Mouse (Mus musculus) G1E (cell line): ENCODE data around the gene Maco1. TPM values are rescaled to one million over a fixed set of nuclear protein-coding genes. Genes with fewer than 3 reads are reported as not detected.
A peak's percentile ranks its signal among the peaks of the same experiment; 100 is the strongest.
"Not testable (repeated sequence)": the region's sequence is repeated elsewhere in the genome, so short reads cannot be mapped to it uniquely, and the experiment has no call there.

Source experiments
- ATAC-seq: 2 replicates; pipeline ENCODE4 v1.8.0; 2016; ENCODE audit warnings: mild to moderate bottlenecking; ENCODE audit not compliant: insufficient number of reproducible peaks, poor library complexity, low FRiP score, severe bottlenecking; ENCODE audit errors: extremely low read depth
- DNase-seq: peaks from one replicate; pipeline ENCODE4 v3.0.0; 2012; ENCODE audit warnings: low spot score
- H3K27me3 ChIP-seq: 2 replicates; pipeline ENCODE4 v1.6.1; 2012; ENCODE audit warnings: mild to moderate bottlenecking, low read length, inconsistent platforms; ENCODE audit not compliant: insufficient read depth
- H3K36me3 ChIP-seq: replicated peaks from 2 replicates; pipeline ENCODE3; 2012; ENCODE audit warnings: mild to moderate bottlenecking, inconsistent platforms
- H3K4me1 ChIP-seq: 2 replicates; pipeline ENCODE4 v1.6.1; 2012; ENCODE audit warnings: low read depth, low read length, inconsistent platforms, mixed read lengths; ENCODE audit not compliant: insufficient read depth
- H3K4me3 ChIP-seq: 2 replicates; pipeline ENCODE4 v1.5.1; 2012; ENCODE audit warnings: low read depth, mild to moderate bottlenecking, inconsistent platforms, low read length, moderate library complexity, mixed read lengths
- H3K9me3 ChIP-seq: replicated peaks from 2 replicates; pipeline ENCODE4 v1.6.1; 2012; ENCODE audit warnings: inconsistent platforms
- CTCF ChIP-seq: IDR thresholded peaks from 2 replicates; pipeline ENCODE4 v1.5.1; 2012; ENCODE audit warnings: low read depth, low read length, inconsistent platforms, mixed read lengths
- GATA1 ChIP-seq: IDR thresholded peaks from 2 replicates; pipeline ENCODE4 v1.6.1; 2012; ENCODE audit warnings: borderline replicate concordance, low read length, inconsistent platforms, mixed read lengths
- GATA2 ChIP-seq: IDR thresholded peaks from 2 replicates; pipeline ENCODE4 v1.6.1; 2012; ENCODE audit warnings: low read depth, low read length, inconsistent platforms, borderline replicate concordance
- POLR2AphosphoS5 ChIP-seq: IDR thresholded peaks from 2 replicates; pipeline ENCODE4 v1.6.1; 2012; ENCODE audit warnings: low read depth, low read length, inconsistent platforms; ENCODE audit not compliant: insufficient replicate concordance
- TAL1 ChIP-seq: conservative IDR thresholded peaks from 2 replicates; pipeline ENCODE4 v1.6.1; 2012; ENCODE audit warnings: low read depth, low read length, inconsistent platforms, mixed read lengths
- polyA plus RNA-seq: library from polyadenylated mRNA; stranded (reverse); fragments of >175 nt; gene quantifications from 2 replicates; pipeline ENCODE4 v1.2.3, GENCODE M21; 2012
- total RNA-seq, 2 experiments: library from RNA; stranded (forward) in 1 of 2; stranded (reverse) in 1 of 2; fragments of 200-1000 nt in 1 of 2; fragments of >200 nt in 1 of 2; fragmentation: Nextera tagmentation in 1 of 2; gene quantifications; 2 replicates each; pipeline ENCODE4 v1.2.3; 2014 to 2017

Gene Maco1
- total and polyA plus RNA-seq, 3 experiments: 11.3 to 74.9 (median 49.3) TPM

- Histone ChIP-seq H3K4me1 (peaks cover 56% of the 10 kb centered on the region), H3K36me3 (peaks cover 32% of the 10 kb centered on the region)
- no peak for ATAC-seq
These were observed 2.6 kb downstream of the Maco1 start for GRCm38 (mm10) chr4:134850551-134850950.

DNA sequence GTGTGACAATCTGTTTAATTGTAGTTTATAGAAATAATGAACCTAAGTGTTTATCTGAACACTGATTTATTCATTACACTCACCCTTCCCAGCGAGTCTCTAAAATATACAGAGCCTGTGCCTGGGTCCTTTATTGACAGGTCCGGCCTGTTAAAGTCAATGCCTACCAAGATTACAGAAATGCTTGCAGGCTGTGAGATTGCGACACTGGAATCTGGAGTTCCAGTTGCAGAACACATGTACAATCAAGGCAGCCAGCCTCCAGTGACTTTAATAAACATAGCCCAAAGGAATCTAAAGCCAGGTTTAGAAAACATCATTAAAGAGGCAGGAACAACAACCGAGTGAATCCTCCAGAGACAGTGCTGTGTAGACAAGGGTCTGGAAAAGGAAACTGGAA lies 5.6 kb downstream of the Maco1 start:
- H3K9me3 ChIP-seq: no peaks in the 10 kb centered on the region
- DNase-seq (no peak), ATAC-seq (no peak)
- peaks cover 63% of the 10 kb centered on the region for H3K4me1 ChIP-seq
- H3K36me3 ChIP-seq: peaks cover 45% of the 10 kb centered on the region
- no peak for TF ChIP-seq CTCF
- no peak for TF ChIP-seq GATA1
- TF ChIP-seq GATA2: no peak
- no peak for TF ChIP-seq POLR2AphosphoS5
- no peak for TF ChIP-seq TAL1
- H3K27me3 ChIP-seq: no peaks in the 10 kb centered on the region
- no peak overlapping the region for H3K4me3 ChIP-seq

More at GRCm38 (mm10) chr4:134850551-134850950, 2.6 kb downstream of the Maco1 start:
- TF ChIP-seq GATA1: no peak
- no peak for TF ChIP-seq TAL1
- TF ChIP-seq CTCF: no peak
- TF ChIP-seq GATA2: no peak
- TF ChIP-seq POLR2AphosphoS5: no peak
- Histone ChIP-seq H3K9me3 (no peaks in the 10 kb centered on the region), H3K4me3 (peak overlapping the region; percentile 8; the same call in 1 of the 2 replicates), H3K27me3 (no peaks in the 10 kb centered on the region)
- no peak for DNase-seq

GRCm38 (mm10) chr4:134843566-134843965 lies 9.6 kb downstream of the Maco1 start:
- no peaks in the 10 kb centered on the region for H3K27me3 ChIP-seq
- peaks cover 39% of the 10 kb centered on the region for H3K36me3 ChIP-seq
- no peak for DNase-seq
- no peak overlapping the region for H3K4me3 ChIP-seq
- H3K9me3 ChIP-seq: no peaks in the 10 kb centered on the region
- no peak for ATAC-seq
- TF ChIP-seq GATA2 (no peak), GATA1 (no peak), CTCF (no peak), TAL1 (no peak), POLR2AphosphoS5 (no peak)
- peaks cover 71% of the 10 kb centered on the region for H3K4me1 ChIP-seq

GRCm38 (mm10) chr4:134840231-134840630 lies 12.9 kb downstream of the Maco1 start:
- TF ChIP-seq GATA2: no peak
- TF ChIP-seq TAL1: no peak
- TF ChIP-seq GATA1: no peak
- peaks cover 57% of the 10 kb centered on the region for H3K4me1 ChIP-seq
- H3K9me3 ChIP-seq: no peaks in the 10 kb centered on the region
- ATAC-seq (no peak), DNase-seq (no peak)
- H3K4me3 ChIP-seq: no peak overlapping the region; the same call in 1 of the 2 replicates
- H3K36me3 ChIP-seq: peaks cover 44% of the 10 kb centered on the region
- H3K27me3 ChIP-seq: no peaks in the 10 kb centered on the region

GRCm38 (mm10) chr4:134838706-134839105 lies 14.4 kb downstream of the Maco1 start:
- not testable (repeated sequence) for DNase-seq, ATAC-seq
- peaks cover 51% of the 10 kb centered on the region for H3K36me3 ChIP-seq

GRCm38 (mm10) chr4:134838221-134838620 lies 14.9 kb downstream of the Maco1 start:
- H3K9me3 ChIP-seq: no peaks in the 10 kb centered on the region
- H3K27me3 ChIP-seq: no peaks in the 10 kb centered on the region
- peaks cover 45% of the 10 kb centered on the region for H3K4me1 ChIP-seq
- DNase-seq: no peak
- no peak for TF ChIP-seq GATA2
- no peak for TF ChIP-seq TAL1
- no peak for TF ChIP-seq GATA1
- TF ChIP-seq POLR2AphosphoS5: no peak
- no peak for TF ChIP-seq CTCF
- H3K4me3 ChIP-seq: no peak overlapping the region
- H3K36me3 ChIP-seq: peaks cover 51% of the 10 kb centered on the region
- no peak for ATAC-seq

More at GRCm38 (mm10) chr4:134838706-134839105, 14.4 kb downstream of the Maco1 start:
- not testable (repeated sequence) for H3K9me3 ChIP-seq, H3K4me3 ChIP-seq, H3K27me3 ChIP-seq
- H3K4me1 ChIP-seq: peaks cover 50% of the 10 kb centered on the region

GRCm38 (mm10) chr4:134835486-134835885 lies 17.7 kb downstream of the Maco1 start:
- Histone ChIP-seq H3K9me3 (no peaks in the 10 kb centered on the region), H3K27me3 (no peaks in the 10 kb centered on the region), H3K4me1 (peaks cover 32% of the 10 kb centered on the region), H3K36me3 (peaks cover 70% of the 10 kb centered on the region), H3K4me3 (no peak overlapping the region)
- no peak for DNase-seq
- no peak for TF ChIP-seq TAL1
- TF ChIP-seq GATA1: no peak
- TF ChIP-seq CTCF: no peak
- no peak for TF ChIP-seq POLR2AphosphoS5
- no peak for TF ChIP-seq GATA2
- no peak for ATAC-seq
